Mouse (Mus musculus): ENCODE results near the gene Plekhm1. TPM values are rescaled to one million over a fixed set of nuclear protein-coding genes. Genes with fewer than 3 reads are reported as not detected.
"Not testable (repeated sequence)": the region's sequence is repeated elsewhere in the genome, so short reads cannot be mapped to it uniquely, and the experiment has no call there.

The Plekhm1 gene
- total RNA-seq, 2 experiments from 2014 or later = 14.8 to 16.4 TPM

- DNase-seq (ENCODE audit: low spot score) = no peak
Measured at GRCm38 (mm10) chr11:103340677-103341076, 71.8 kb downstream of the Plekhm1 start.

- DNase-seq (ENCODE audit: low spot score) = no peak
Measured at GRCm38 (mm10) chr11:103340130-103340529, 72.4 kb downstream of the Plekhm1 start.

- DNase-seq (ENCODE audit: low spot score) = no peak
Measured at GRCm38 (mm10) chr11:103339414-103340119, 72.9 kb downstream of the Plekhm1 start.

- no peak for DNase-seq (ENCODE audit: low spot score)
Measured at GRCm38 (mm10) chr11:103338671-103339070, 73.8 kb downstream of the Plekhm1 start.

- no peak for DNase-seq (ENCODE audit: low spot score)
Measured at GRCm38 (mm10) chr11:103338119-103338518, 74.4 kb downstream of the Plekhm1 start.

- no peak for DNase-seq (ENCODE audit: low spot score)
Measured at GRCm38 (mm10) chr11:103337180-103337579, 75.3 kb downstream of the Plekhm1 start.

GRCm38 (mm10) chr11:103335561-103335960 is 76.9 kb downstream of the Plekhm1 start:
- no peak for DNase-seq (ENCODE audit: low spot score)

GRCm38 (mm10) chr11:103334925-103335324 is 77.6 kb downstream of the Plekhm1 start:
- no peak for DNase-seq (ENCODE audit: low spot score)

DNA sequence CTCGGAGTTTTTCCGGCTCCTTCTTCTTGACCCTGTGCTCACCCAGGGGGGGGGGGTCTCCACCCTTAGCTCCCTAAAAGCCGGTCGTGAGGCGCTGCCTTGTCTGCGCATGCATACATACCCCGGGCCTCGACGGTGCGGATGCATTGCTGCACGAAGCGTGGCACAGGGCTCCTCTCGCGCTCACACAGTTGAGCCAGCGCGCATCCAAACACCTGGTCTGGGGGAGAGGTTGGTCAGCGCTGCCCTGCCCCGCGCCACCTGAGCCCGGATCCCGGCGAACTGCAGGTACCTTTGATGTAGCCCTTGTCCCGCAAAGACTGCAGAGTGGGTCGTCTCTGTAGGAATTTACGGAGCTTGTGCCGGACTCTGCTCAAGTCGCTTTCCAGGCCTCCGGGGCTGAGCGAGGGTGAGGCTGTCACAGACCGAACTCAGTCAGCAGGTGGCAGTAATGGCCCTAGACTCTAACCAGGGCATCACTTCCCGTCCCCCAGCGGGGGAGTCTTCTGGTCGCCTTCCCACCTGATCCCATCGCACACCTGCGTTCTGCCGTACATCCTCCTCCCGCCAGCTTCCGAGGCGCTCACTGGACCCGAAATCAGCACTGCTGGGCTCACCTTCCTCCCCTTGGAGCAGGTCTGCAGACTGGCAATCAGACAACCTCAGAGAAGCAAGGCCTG is 78.6 kb downstream of the Plekhm1 start:
- DNase-seq (ENCODE audit: low spot score) = peak; percentile 47

DNA sequence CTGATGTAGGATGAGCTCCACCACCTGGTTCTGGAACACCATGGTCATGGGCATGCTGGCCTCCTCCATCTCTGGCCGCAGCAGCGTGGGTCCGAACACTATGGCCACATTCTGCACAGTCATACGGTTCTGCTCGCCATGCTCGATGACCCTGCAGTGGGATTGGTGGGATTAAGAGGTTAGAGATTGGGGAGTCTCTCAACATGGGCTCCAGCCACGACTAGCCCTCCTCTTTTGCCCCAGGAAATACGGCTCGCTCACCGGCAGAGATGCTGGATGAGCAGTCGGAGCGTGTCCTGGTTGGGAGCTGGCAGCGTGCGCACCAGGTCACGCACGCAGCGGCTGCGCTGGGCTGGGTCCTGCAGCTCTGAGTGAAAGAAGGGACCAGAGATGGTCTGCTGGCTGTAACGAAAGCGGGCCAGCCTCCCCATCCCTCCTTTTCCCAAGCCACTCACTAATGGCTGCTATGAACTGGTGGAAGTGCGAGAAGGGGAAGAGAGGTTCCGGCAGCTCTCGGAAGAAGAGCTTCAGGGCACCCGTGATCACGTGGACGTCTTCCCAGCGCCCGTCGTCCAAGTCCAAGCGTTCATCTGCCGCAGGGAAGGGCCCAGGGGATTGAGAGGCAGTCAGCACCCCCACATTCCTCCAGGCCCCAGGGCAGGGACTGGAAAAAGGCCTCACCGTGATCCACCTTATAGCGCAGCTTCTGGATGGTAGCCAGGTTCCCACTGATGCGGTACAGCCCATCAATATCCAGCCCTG is 79.4 kb downstream of the Plekhm1 start:
- no peak for DNase-seq (ENCODE audit: low spot score)

DNA sequence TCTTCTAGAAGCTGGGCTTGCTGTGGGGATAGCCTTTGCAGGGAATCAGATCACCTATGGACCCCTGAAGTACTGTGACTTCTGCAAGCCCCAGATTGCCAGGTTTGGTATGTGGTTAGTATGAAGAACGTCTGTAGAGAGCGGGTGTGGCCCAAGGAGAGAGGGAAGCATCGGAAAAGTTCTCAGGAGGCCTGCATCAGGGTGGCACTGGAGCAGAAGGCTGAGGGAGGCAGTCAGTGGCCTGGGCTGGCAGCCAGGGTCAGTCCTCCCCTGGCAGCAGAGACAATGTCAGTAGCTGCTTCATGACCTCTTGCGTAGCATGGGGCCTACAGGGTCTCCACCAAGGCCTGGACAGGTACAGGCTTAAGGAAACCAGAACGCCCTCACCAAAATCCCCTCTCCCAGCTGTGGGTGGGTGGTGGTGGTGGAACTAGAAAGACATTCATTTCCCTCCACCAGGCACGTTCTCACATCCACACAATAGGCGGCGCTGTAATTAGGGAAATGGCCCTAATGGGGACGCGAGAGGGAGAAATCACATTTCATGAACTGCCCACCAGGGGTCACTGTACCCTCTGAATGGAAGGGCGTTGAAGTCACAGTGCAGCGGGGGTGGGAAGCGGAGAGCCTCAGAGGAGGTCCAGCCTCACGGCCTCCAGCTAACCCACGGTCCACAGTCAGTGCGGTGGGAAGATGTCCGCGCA is 80.1 kb downstream of the Plekhm1 start:
- DNase-seq (ENCODE audit: low spot score) = peak; percentile 88

DNA sequence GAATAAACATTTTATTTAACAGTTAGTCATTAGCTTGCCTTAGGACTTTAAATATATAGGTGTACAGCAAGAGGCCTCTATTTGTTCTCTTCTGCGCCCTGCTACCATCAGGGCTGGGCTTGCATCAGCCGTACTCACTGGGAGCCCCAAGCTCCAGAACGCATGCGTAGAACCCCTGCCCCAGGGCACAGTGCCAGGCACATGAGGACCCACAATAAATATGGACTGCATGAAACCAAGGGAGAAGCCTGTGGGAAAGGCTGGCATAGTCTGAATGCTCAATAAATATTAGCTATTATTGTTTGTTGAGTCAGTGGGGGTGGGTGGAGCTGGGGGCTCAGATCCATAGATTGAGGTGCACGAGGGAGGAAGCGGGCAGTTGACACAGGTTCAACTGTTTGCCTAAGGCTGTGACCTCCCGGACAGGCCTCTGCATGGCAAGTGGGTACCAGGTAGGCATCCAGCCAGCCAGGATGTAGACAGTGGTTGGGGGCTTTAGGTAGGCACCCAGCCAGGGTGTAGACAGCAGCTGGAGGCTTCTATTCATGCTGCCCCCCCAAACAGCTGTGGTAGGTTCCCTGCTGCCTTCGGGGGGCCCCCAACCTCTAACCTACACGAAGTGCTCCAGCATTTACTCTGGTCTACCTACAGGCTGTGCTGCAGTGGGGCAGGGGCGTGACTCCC is 80.8 kb downstream of the Plekhm1 start:
- DNase-seq (ENCODE audit: low spot score) = no peak

DNA sequence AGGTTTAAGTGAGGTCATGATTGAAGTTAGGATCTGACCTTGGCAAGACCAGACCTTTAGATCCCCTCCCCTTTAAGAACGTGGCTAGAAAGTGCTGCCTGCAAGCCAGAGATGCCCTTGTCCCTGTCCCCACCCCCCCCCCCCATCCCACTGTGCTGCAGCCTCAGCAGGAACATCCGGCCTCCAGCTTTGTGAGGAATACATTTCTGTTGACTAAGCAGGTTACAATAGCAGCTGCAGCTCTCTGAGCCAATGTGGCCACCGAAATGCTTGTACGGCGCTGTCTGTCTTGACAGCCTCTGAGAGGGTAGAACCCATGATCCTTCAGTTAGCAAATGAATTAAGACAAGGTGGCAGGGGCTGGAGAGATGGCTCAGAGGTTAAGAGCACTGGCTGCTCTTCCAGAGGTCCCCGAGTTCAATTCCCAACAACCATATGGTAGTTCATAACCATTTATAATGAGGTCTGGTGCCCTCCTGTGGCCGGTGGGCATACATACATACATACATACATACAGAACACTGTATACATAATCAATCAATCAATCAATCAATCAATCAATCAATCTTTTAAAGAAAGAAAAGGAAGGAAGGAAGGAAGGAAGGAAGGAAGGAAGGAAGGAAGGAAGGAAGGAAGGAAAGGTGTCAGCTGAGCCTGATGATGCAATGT is 81.7 kb downstream of the Plekhm1 start:
- DNase-seq (ENCODE audit: low spot score) = no peak

GRCm38 (mm10) chr11:103326950-103327349 is 85.5 kb downstream of the Plekhm1 start:
- peak; percentile 78 for DNase-seq (ENCODE audit: low spot score)

GRCm38 (mm10) chr11:103325172-103325571 is 87.3 kb downstream of the Plekhm1 start:
- peak; percentile 69 for DNase-seq (ENCODE audit: low spot score)

DNA sequence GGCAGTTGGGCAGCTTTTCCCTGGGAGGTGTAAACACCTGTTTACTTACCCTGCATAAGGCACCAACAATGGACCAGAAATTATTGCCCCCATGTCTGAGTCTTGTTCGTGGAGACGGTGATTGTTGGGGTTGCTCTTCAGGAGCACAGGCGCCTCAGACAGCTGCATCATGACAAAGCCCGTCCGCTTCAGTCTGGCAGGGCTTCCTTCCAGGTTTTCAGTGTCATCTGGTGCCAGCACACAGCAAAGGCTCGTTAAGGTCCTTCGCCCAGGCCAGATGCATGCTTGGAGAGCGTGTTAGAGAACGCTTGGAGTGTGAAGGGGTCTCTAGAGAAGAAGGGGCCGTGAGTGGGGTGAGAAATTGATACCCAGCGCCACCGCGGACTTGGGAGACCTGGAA is 87.8 kb downstream of the Plekhm1 start:
- no peak for DNase-seq (ENCODE audit: low spot score)

GRCm38 (mm10) chr11:103322832-103323231 is 89.7 kb downstream of the Plekhm1 start:
- DNase-seq (ENCODE audit: low spot score) = not testable (repeated sequence)

GRCm38 (mm10) chr11:103320646-103321045 is 91.8 kb downstream of the Plekhm1 start:
- no peak for DNase-seq (ENCODE audit: low spot score)

- DNase-seq (ENCODE audit: low spot score) = no peak
Measured at GRCm38 (mm10) chr11:103320196-103320595, 92.3 kb downstream of the Plekhm1 start.

DNA sequence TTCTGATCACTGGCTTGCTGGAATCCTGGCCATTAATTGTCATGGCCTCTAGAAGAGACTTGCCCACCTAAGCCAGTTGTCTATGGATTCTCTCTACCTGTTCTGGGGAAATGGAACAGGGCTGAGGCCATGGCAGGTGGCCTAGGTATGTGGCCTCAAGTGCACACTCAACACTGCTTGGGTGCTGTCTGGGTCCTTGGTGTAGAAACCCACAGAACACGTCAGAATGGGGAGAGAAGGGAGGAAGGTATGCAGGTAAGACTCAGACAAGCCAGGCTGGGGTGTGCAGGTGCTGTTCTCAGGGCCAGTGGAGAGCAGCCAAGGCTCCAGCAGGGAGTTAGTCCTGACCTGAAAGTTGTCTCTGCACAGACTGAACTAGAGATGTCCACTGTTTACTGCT is 94.4 kb downstream of the Plekhm1 start:
- no peak for DNase-seq (ENCODE audit: low spot score)

DNA sequence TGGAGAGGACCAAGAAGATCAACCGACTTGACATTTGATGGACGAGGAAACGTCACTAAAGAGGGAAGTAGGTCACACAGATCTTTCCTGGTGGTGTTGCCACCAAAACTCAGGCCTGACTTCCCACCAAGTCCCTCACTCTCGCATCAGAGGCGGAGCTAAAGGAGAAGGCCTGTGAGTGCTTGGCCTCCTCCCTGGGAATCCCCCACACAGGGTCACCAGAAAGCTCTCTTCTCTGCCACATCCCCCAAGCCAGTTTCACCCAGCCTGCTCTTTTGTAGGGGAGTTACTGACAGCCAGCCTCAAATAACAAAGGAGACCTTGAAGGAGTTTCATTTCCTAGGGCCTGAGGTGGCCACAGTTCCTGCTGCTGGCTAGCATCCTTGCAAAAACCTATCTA is 97.1 kb downstream of the Plekhm1 start:
- no peak for DNase-seq (ENCODE audit: low spot score)
